Mouse (Mus musculus): ENCODE results near the gene Ucp2.

DNA sequence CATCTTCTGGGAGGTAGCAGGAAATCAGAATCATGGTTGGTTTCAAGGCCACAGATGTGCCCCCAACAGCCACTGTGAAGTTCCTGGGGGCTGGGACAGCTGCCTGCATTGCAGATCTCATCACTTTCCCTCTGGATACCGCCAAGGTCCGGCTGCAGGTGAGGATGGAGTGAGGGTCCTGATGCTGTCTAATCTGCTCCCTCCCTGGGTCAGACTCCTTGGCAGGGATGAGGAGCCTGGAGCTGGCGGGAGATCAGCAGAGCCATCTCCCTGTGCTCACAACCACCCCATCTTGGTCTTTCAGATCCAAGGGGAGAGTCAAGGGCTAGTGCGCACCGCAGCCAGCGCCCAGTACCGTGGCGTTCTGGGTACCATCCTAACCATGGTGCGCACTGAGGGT is 3.7 kb downstream of the Ucp2 start:
- TF ChIP-seq TAL1 (IDR thresholded peaks at IDR 0.05; ENCODE audit: low read length) (no peak), GATA1 (IDR thresholded peaks at IDR 0.05; ENCODE audit: low read length) (no peak)

Data from erythroblast, embryonic 14.5 days (primary cell).